Mouse (Mus musculus) testis, adult 2 months (tissue): ENCODE measurements around the gene Mylk3. TPM values are rescaled to one million over a fixed set of nuclear protein-coding genes. Genes with fewer than 3 reads are reported as not detected.
A peak's percentile ranks its signal among the peaks of the same experiment; 100 is the strongest.

Source experiments
- H3K27ac ChIP-seq: fragments of 200-500 bp; 2 replicates; pipeline ENCODE4 v1.5.1; 2012; ENCODE audit warnings: low read depth, low read length; ENCODE audit not compliant: control insufficient read depth, insufficient read depth
- H3K27me3 ChIP-seq: fragments of 200-500 bp; 2 replicates; pipeline ENCODE4 v1.6.1; 2012; ENCODE audit warnings: mild to moderate bottlenecking, low read length, moderate library complexity; ENCODE audit not compliant: control insufficient read depth, insufficient read depth
- H3K36me3 ChIP-seq: fragments of 200-500 bp; 2 replicates; pipeline ENCODE4 v1.6.1; 2012; ENCODE audit warnings: mild to moderate bottlenecking, low read length; ENCODE audit not compliant: control insufficient read depth, insufficient read depth
- H3K4me1 ChIP-seq: fragments of 200-500 bp; 2 replicates; pipeline ENCODE4 v1.6.1; 2012; ENCODE audit warnings: low read length; ENCODE audit not compliant: control insufficient read depth, insufficient read depth
- H3K4me3 ChIP-seq: fragments of 200-500 bp; 2 replicates; pipeline ENCODE4 v1.5.1; 2012; ENCODE audit warnings: low read depth, mild to moderate bottlenecking, low read length, moderate library complexity, mixed read lengths; ENCODE audit not compliant: control insufficient read depth
- CTCF ChIP-seq: fragments of 200-500 bp; IDR thresholded peaks from 2 replicates; pipeline ENCODE4 v1.5.1; 2012; ENCODE audit warnings: low read depth, mild to moderate bottlenecking, inconsistent platforms, low read length, moderate library complexity; ENCODE audit not compliant: control insufficient read depth, insufficient read depth, insufficient replicate concordance
- POLR2A ChIP-seq: fragments of 200-500 bp; IDR thresholded peaks from 2 replicates; pipeline ENCODE4 v1.6.1; 2012; ENCODE audit warnings: low read depth, mild to moderate bottlenecking, inconsistent platforms, low read length, moderate library complexity; ENCODE audit not compliant: control insufficient read depth
- polyA plus RNA-seq: library from polyadenylated mRNA; depleted of rRNA; stranded (reverse); fragments of >200 nt; gene quantifications from 2 replicates; pipeline ENCODE4 v1.2.3, GENCODE M21; 2012; rRNA removed

Gene Mylk3
- polyA plus RNA-seq, 1 experiment = 1.5 TPM

DNA sequence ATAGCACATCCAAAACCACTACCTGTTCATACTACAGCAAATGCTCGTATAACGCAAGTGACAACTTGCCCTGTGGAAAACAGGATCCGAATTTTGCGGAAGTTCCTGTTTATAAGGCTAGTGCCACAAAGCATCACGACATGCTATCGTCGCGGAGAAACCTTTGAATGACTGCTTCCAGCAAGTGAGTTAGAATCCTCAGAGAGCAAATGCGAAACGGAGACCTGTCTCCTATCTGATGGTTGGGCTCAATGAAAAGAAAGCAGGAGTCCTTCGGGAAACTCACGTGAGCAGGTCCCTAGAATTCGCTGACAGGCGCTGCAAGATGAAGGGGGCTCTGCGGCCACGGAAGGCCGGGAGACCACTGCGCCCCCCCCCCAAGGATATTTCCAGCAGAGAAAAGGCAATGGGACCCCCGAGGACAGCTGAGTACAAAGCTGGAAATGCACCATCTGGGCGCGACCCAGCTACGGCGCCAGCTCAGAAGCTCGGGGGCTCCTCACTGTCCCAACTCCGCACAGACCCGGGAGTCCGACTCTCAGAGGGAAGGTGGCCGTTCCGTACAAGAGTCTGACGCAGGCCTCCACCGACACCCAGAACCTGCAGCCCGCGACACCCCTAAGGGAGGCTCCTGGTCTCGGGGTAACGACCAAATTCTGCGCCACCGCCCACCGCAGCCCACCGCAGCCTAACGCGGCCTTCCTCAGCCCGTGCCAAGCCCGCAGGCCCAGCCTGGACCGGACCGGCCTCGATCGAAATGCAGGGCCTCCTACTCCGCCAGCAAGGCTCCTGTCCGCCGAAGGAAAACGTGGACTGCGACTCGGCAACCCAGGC lies 87.3 kb downstream of the Mylk3 start:
- TF ChIP-seq POLR2A (no peak), CTCF (no peak)
- H3K27me3 ChIP-seq = no peaks in the 10 kb centered on the region
- H3K36me3 ChIP-seq = no peaks in the 10 kb centered on the region; the same call in none of the 2 replicates
- H3K4me1 ChIP-seq = no peaks in the 10 kb centered on the region; the same call in 1 of the 2 replicates
- H3K27ac ChIP-seq = peak overlapping the region; percentile 95
- H3K4me3 ChIP-seq = peak overlapping the region; percentile 94

DNA sequence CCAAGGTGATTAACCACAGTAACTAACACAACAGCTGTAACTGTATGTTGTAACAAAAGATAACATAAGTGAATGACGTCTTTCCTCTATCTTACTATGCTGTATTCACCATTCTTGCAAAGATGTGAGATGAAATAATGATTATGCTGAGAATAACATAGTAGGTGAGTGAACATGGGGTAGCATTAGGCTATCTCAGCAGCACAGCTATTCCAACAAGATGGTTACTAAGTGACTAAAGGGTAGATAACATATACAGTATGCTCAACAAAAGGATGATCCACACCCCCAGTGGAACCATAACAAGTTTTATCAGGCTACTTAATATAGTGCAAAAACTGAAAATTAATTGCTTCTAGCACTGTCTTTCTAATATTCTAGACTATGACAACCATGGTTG lies 99.3 kb downstream of the Mylk3 start:
- Histone ChIP-seq H3K36me3 (no peaks in the 10 kb centered on the region; the same call in none of the 2 replicates), H3K4me1 (no peaks in the 10 kb centered on the region), H3K4me3 (no peak overlapping the region), H3K27ac (no peak overlapping the region), H3K27me3 (no peaks in the 10 kb centered on the region)
- TF ChIP-seq CTCF (no peak), POLR2A (no peak)

Other genes starting within 250 kb of the Mylk3 start
- gene Cks1brt, start 234.4 kb downstream of the Mylk3 start, polyA plus RNA-seq = not detected in 2 replicates
- gene Olfr371, start 160.4 kb downstream of the Mylk3 start, polyA plus RNA-seq = 0.53 and 0.61 TPM in 2 replicates
- gene Orc6, start 86.7 kb downstream of the Mylk3 start, polyA plus RNA-seq = 15.6 and 18.0 TPM in 2 replicates
- 19.8 and 23.9 TPM in 2 replicates for gene Vps35, start 86.5 kb downstream of the Mylk3 start, polyA plus RNA-seq
- gene 4921524J17Rik, start 46.5 kb upstream of the Mylk3 start, polyA plus RNA-seq = 10.3 and 12.4 TPM in 2 replicates
- gene Gpt2, start 106.2 kb upstream of the Mylk3 start, polyA plus RNA-seq = 12.7 and 15.6 TPM in 2 replicates
- gene Dnaja2, start 169.0 kb upstream of the Mylk3 start, polyA plus RNA-seq = 21.6 and 29.2 TPM in 2 replicates